Mouse (Mus musculus): ENCODE data around the gene Elmo1. TPM values are rescaled to one million over a fixed set of nuclear protein-coding genes. Genes with fewer than 3 reads are reported as not detected.

Gene Elmo1
- total and polyA plus RNA-seq, 3 experiments: 5.2 to 7.6 TPM; not detected in 1

DNA sequence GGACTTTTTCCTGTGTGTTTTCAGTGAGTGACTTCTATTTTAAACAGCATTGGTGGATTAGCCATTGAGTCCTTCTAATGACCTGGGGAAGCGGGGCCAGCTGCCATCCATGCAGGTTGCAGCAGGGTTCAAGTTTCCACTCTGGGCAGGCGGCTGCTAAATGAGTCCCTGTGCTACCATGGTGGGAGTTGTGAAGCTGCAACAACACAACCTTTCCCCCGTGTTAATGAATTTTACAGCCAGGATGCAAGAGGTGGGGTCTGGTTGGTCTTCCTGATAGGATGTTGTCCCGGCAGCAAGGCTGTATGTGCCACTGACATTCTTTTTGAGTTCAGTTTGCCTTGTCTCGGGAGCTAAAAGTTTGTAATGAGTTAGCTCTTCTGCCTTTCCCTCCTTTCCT lies 147.2 kb downstream of the Elmo1 start:
- Histone ChIP-seq H3K9ac (ENCODE audit: control insufficient read depth, low read depth, low read length, poor library complexity, severe bottlenecking) (no peak overlapping the region), H3K4me3 (ENCODE audit: control insufficient read depth in 1 of 2, insufficient read depth in 1 of 2, low read depth in 2 of 2, low read length in 2 of 2) (no peak overlapping the region), H3K27ac (ENCODE audit: control insufficient read depth, low read depth, low read length) (no peak overlapping the region), H3K27me3 (ENCODE audit: control insufficient read depth in 1 of 2, insufficient read depth in 2 of 2, low read length in 2 of 2) (no peaks in the 10 kb centered on the region), H3K4me1 (ENCODE audit: control insufficient read depth in 1 of 2, insufficient read depth in 2 of 2, low read length in 2 of 2) (no peaks in the 10 kb centered on the region), H3K36me3 (ENCODE audit: control insufficient read depth in 1 of 2, insufficient read depth in 2 of 2, low read length in 2 of 2) (no peaks in the 10 kb centered on the region), H3K79me2 (ENCODE audit: control insufficient read depth, insufficient read depth, low read length, poor library complexity) (no peaks in the 10 kb centered on the region), H3K9me3 (replicated peaks; ENCODE audit: insufficient read depth, low read length) (no peaks in the 10 kb centered on the region)
- no peak for DNase-seq (ENCODE audit: low read depth, low spot score)
- TF ChIP-seq ZNF384 (IDR thresholded peaks at IDR 0.05; ENCODE audit: low read depth, low read length) (no peak), MAZ (IDR thresholded peaks at IDR 0.05; ENCODE audit: low read depth, low read length) (no peak), POLR2AphosphoS5 (IDR thresholded peaks at IDR 0.05; ENCODE audit: borderline replicate concordance, low read depth, low read length) (no peak)

DNA sequence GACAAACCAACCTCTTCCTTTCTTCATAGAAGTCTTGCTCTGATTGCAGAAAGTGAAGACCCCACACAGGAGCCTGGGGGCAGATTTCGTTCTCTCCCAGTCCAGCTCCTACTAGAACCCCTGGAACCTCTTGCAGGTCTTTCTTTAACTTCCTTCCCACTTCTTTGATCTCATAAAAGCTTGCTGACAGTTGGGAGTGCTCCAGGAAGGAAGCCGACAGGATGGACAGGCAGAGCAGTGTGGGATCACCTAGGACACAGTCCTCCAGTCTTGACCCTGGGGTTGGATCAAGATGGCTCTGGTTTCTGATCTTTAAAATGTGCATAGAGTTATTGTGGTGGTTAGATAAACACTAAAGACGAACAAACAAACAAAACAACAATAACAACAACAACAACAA lies 147.8 kb downstream of the Elmo1 start:
- no peak for DNase-seq (ENCODE audit: low read depth, low spot score)
- Histone ChIP-seq H3K4me1 (ENCODE audit: control insufficient read depth in 1 of 2, insufficient read depth in 2 of 2, low read length in 2 of 2) (no peaks in the 10 kb centered on the region), H3K27ac (ENCODE audit: control insufficient read depth, low read depth, low read length) (no peak overlapping the region), H3K9me3 (replicated peaks; ENCODE audit: insufficient read depth, low read length) (no peaks in the 10 kb centered on the region), H3K9ac (ENCODE audit: control insufficient read depth, low read depth, low read length, poor library complexity, severe bottlenecking) (no peak overlapping the region), H3K79me2 (ENCODE audit: control insufficient read depth, insufficient read depth, low read length, poor library complexity) (no peaks in the 10 kb centered on the region), H3K4me3 (ENCODE audit: control insufficient read depth in 1 of 2, insufficient read depth in 1 of 2, low read depth in 2 of 2, low read length in 2 of 2) (no peak overlapping the region), H3K36me3 (ENCODE audit: control insufficient read depth in 1 of 2, insufficient read depth in 2 of 2, low read length in 2 of 2) (no peaks in the 10 kb centered on the region), H3K27me3 (ENCODE audit: control insufficient read depth in 1 of 2, insufficient read depth in 2 of 2, low read length in 2 of 2) (no peaks in the 10 kb centered on the region)
- TF ChIP-seq TAL1 (IDR thresholded peaks at IDR 0.05; ENCODE audit: low read length) (no peak), RAD21 (IDR thresholded peaks at IDR 0.05; ENCODE audit: low read depth, low read length) (no peak), MYC (IDR thresholded peaks at IDR 0.05; ENCODE audit: low read depth, low read length) (no peak), NELFE (IDR thresholded peaks at IDR 0.05; ENCODE audit: low read depth, low read length) (no peak), POLR2A (IDR thresholded peaks at IDR 0.05; ENCODE audit: control insufficient read depth in 1 of 2, insufficient read depth in 1 of 2, low read depth in 1 of 2, low read length in 2 of 2, poor library complexity in 1 of 2) (no peak), ZKSCAN1 (IDR thresholded peaks at IDR 0.05; ENCODE audit: low read depth, low read length) (no peak), ETS1 (IDR thresholded peaks at IDR 0.05; ENCODE audit: low read depth, low read length) (no peak), MEF2A (IDR thresholded peaks at IDR 0.05; ENCODE audit: extremely low read depth, insufficient replicate concordance, low read depth, low read length, poor library complexity, severe bottlenecking) (no peak), MAZ (IDR thresholded peaks at IDR 0.05; ENCODE audit: low read depth, low read length) (no peak), MYB (IDR thresholded peaks at IDR 0.05; ENCODE audit: low read depth, low read length) (no peak), JUND (IDR thresholded peaks at IDR 0.05; ENCODE audit: low read depth, low read length) (no peak), NRF1 (IDR thresholded peaks at IDR 0.05; ENCODE audit: insufficient read depth, low read depth, low read length, poor library complexity, severe bottlenecking) (no peak)

- Histone ChIP-seq H3K79me2 (ENCODE audit: control insufficient read depth, insufficient read depth, low read length, poor library complexity) (no peaks in the 10 kb centered on the region), H3K27ac (ENCODE audit: control insufficient read depth, low read depth, low read length) (no peak overlapping the region), H3K9me3 (replicated peaks; ENCODE audit: insufficient read depth, low read length) (no peaks in the 10 kb centered on the region), H3K9ac (ENCODE audit: control insufficient read depth, low read depth, low read length, poor library complexity, severe bottlenecking) (no peak overlapping the region), H3K4me3 (ENCODE audit: control insufficient read depth in 1 of 2, insufficient read depth in 1 of 2, low read depth in 2 of 2, low read length in 2 of 2) (no peak overlapping the region), H3K27me3 (ENCODE audit: control insufficient read depth in 1 of 2, insufficient read depth in 2 of 2, low read length in 2 of 2) (no peaks in the 10 kb centered on the region), H3K4me1 (ENCODE audit: control insufficient read depth in 1 of 2, insufficient read depth in 2 of 2, low read length in 2 of 2) (no peaks in the 10 kb centered on the region), H3K36me3 (ENCODE audit: control insufficient read depth in 1 of 2, insufficient read depth in 2 of 2, low read length in 2 of 2) (no peaks in the 10 kb centered on the region)
- no peak for DNase-seq (ENCODE audit: low read depth, low spot score)
- TF ChIP-seq ZC3H11A (IDR thresholded peaks at IDR 0.05; ENCODE audit: low read depth, low read length) (no peak), POLR2AphosphoS5 (IDR thresholded peaks at IDR 0.05; ENCODE audit: borderline replicate concordance, low read depth, low read length) (no peak), TBP (IDR thresholded peaks at IDR 0.05; ENCODE audit: low read depth, low read length) (no peak), RCOR1 (IDR thresholded peaks at IDR 0.05; ENCODE audit: low read depth, low read length) (no peak), EP300 (IDR thresholded peaks at IDR 0.05; ENCODE audit: low read depth in 1 of 2, low read length in 2 of 2) (no peak), MYB (IDR thresholded peaks at IDR 0.05; ENCODE audit: low read depth, low read length) (no peak), CHD1 (IDR thresholded peaks at IDR 0.05; ENCODE audit: low read depth, low read length) (no peak), CHD2 (IDR thresholded peaks at IDR 0.05; ENCODE audit: low read length) (no peak), CTCF (IDR thresholded peaks at IDR 0.05 in 2 of 3, conservative IDR thresholded peaks at IDR 0.05 in 1 of 3; ENCODE audit: control insufficient read depth in 1 of 3, insufficient read depth in 1 of 3, low read depth in 2 of 3, low read length in 3 of 3, poor library complexity in 1 of 3, severe bottlenecking in 1 of 3) (no peak), USF2 (IDR thresholded peaks at IDR 0.05; ENCODE audit: borderline replicate concordance in 1 of 2, insufficient read depth in 1 of 2, low read depth in 1 of 2, low read length in 2 of 2) (no peak), JUND (IDR thresholded peaks at IDR 0.05; ENCODE audit: low read depth, low read length) (no peak), MAX (IDR thresholded peaks at IDR 0.05; ENCODE audit: low read length) (no peak), NELFE (IDR thresholded peaks at IDR 0.05; ENCODE audit: low read depth, low read length) (no peak), E2F4 (IDR thresholded peaks at IDR 0.05; ENCODE audit: borderline replicate concordance, low read depth, low read length) (no peak), ZKSCAN1 (IDR thresholded peaks at IDR 0.05; ENCODE audit: low read depth, low read length) (no peak), SMC3 (IDR thresholded peaks at IDR 0.05; ENCODE audit: low read depth, low read length) (no peak), MAZ (IDR thresholded peaks at IDR 0.05; ENCODE audit: low read depth, low read length) (no peak), POLR2AphosphoS2 (IDR thresholded peaks at IDR 0.05; ENCODE audit: low read length) (no peak)
Measured at GRCm38 (mm10) chr13:20238743-20239142, 148.3 kb downstream of the Elmo1 start.
